Mouse (Mus musculus): ENCODE results near the gene Frmpd1. TPM values are rescaled to one million over a fixed set of nuclear protein-coding genes. Genes with fewer than 3 reads are reported as not detected.

Gene Frmpd1
- polyA plus RNA-seq (2015; fragmentation: Illumina TruSeq; extraction: RNeasy Lipid Tissue Mini Kit (QIAGEN cat#74804); ENCODE audit: insufficient read depth, low read depth, low replicate concordance): not detected

DNA sequence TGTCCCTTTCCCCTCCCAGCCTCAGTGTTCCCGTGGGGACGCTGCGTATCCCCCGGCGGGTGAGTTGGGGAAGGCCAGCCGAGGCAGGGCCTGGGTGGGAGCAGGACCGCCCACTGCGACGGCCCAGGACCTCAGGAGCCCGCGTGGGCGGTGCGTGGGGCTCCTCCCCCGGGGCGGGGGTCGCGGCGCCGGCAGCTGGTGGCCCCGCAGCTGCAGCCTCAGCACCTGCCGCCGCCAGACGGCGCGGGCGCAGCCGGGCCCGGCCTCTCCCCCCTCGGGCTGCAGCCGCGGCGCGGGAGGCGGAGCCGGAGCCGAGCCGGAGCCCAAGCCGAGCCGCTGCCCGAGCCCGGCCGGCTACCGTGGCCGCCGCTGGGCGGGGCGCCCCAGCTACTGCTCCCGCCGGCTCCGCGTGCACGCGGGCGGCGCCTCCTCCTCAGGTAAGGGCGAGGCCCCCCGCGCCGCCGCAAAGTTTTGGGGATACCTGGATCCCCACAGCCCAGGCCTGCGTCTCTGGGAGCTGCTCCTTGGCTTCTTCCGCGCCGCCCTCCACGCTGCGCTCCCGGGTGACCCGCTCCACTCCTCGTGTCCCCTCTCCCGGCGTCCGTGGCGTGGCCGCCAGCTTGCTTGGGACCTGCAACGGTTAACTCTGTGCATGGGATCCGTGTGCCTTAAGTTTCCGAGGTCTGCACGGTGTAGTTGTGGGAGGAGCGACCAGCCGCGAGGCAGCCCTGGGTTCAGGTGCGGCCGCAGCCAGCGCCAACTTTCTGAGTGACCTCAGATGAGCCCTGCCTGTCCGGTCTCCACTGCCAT, at the start of gene Frmpd1:
TSS of gene Frmpd1 (plus strand) at position 355 of the 810 bp plus-strand sequence.

DNA sequence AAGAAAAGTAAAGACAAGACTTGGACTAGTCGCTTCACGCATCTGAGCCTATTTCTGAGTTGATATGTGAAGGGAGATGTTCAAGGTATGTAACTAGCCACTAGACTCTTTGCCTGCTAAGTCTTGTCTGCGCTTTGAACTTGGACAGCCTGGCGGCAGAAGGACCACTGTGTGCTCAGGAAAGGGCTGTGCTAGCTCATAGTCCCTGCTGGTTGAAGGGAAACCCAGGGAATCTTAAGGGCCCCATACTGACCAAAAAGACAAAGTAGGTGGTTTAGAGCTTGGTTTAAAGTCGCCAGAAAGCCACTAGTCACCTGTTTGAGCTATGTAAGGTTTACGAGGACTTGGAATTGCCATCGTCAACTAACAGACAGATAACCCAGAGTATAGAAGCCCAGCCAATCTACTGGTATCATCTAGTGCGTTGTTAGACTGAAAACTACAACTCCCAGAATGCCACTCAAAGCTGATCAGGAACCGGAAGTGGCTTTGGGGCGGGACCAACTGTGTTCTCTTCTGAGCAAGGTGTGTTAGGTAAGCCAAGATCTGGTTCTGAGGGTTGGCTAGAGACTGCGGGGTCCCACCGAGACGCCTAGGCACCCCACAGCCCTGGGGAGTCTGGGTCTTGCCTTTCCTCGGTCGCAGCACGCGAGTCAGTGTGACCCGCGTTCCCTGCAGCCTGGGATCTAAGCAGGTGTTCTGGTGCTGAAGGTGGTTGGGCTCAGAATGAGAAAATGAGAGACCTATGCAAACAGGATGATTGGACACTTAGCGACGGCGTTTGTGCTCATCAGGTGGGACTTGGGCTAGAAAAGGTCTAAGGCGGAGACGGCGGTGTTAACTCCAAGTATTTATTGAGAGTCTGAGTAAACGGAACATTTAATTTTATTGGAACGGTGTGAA, 112.2 kb downstream of the Frmpd1 start, which contains the start of gene Trmt10b:
TSS of gene Trmt10b (plus strand) at position 466 of the 903 bp plus-strand sequence.

Other genes with a start within 250 kb of the Frmpd1 start
- 16.3 TPM for gene Grhpr, start 203.5 kb upstream of the Frmpd1 start, polyA plus RNA-seq (2015; fragmentation: Illumina TruSeq; extraction: RNeasy Lipid Tissue Mini Kit (QIAGEN cat#74804); ENCODE audit: insufficient read depth, low read depth, low replicate concordance)
- gene Zbtb5, start 172.5 kb upstream of the Frmpd1 start, polyA plus RNA-seq (2015; fragmentation: Illumina TruSeq; extraction: RNeasy Lipid Tissue Mini Kit (QIAGEN cat#74804); ENCODE audit: insufficient read depth, low read depth, low replicate concordance): 2.3 TPM
- 7.0 TPM for gene Polr1e, start 166.3 kb upstream of the Frmpd1 start, polyA plus RNA-seq (2015; fragmentation: Illumina TruSeq; extraction: RNeasy Lipid Tissue Mini Kit (QIAGEN cat#74804); ENCODE audit: insufficient read depth, low read depth, low replicate concordance)
- 1.7 TPM for gene Fbxo10, start 100.3 kb upstream of the Frmpd1 start, polyA plus RNA-seq (2015; fragmentation: Illumina TruSeq; extraction: RNeasy Lipid Tissue Mini Kit (QIAGEN cat#74804); ENCODE audit: insufficient read depth, low read depth, low replicate concordance)
- 25.0 TPM for gene Tomm5, start 76.8 kb upstream of the Frmpd1 start, polyA plus RNA-seq (2015; fragmentation: Illumina TruSeq; extraction: RNeasy Lipid Tissue Mini Kit (QIAGEN cat#74804); ENCODE audit: insufficient read depth, low read depth, low replicate concordance)
- 3.1 TPM for gene Trmt10b, start 112.3 kb downstream of the Frmpd1 start, polyA plus RNA-seq (2015; fragmentation: Illumina TruSeq; extraction: RNeasy Lipid Tissue Mini Kit (QIAGEN cat#74804); ENCODE audit: insufficient read depth, low read depth, low replicate concordance)
- gene Dcaf10, start 157.2 kb downstream of the Frmpd1 start, polyA plus RNA-seq (2015; fragmentation: Illumina TruSeq; extraction: RNeasy Lipid Tissue Mini Kit (QIAGEN cat#74804); ENCODE audit: insufficient read depth, low read depth, low replicate concordance): 2.6 TPM
- 7.0 TPM for gene Exosc3, start 157.9 kb downstream of the Frmpd1 start, polyA plus RNA-seq (2015; fragmentation: Illumina TruSeq; extraction: RNeasy Lipid Tissue Mini Kit (QIAGEN cat#74804); ENCODE audit: insufficient read depth, low read depth, low replicate concordance)
- gene Slc25a51, start 223.9 kb downstream of the Frmpd1 start, polyA plus RNA-seq (2015; fragmentation: Illumina TruSeq; extraction: RNeasy Lipid Tissue Mini Kit (QIAGEN cat#74804); ENCODE audit: insufficient read depth, low read depth, low replicate concordance): 16.5 TPM